Mouse (Mus musculus): ENCODE data around the gene Kcnip3. TPM values are rescaled to one million over a fixed set of nuclear protein-coding genes. Genes with fewer than 3 reads are reported as not detected.

Gene Kcnip3
- polyA plus RNA-seq, 1 experiment from 2014 or later: 1.2 TPM

DNA sequence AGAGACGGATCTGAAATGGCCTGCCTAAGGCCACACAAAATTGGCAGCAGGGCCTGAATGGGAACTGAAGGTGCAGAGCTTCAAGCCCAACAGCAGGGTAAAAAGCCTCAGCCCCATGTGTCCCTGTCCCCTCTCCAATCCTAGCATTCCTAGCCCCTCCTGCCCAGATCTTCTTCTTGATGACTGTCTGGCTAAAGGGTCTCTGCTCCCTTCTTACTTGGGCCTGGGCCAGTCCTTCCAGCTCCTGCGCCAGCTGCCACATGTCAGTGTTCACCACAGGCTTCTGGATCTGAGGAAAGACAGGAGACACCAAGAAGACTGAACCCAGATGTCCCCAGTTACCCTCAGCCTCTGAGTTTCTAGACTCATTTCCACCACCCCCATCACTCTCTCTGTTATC, 9.7 kb upstream of the Kcnip3 start:
- Histone ChIP-seq H3K27ac (no peak overlapping the region), H3K9me3 (no peaks in the 10 kb centered on the region)
- 75% methylated on average over 2 of the region's 2 CpGs for WGBS

DNA sequence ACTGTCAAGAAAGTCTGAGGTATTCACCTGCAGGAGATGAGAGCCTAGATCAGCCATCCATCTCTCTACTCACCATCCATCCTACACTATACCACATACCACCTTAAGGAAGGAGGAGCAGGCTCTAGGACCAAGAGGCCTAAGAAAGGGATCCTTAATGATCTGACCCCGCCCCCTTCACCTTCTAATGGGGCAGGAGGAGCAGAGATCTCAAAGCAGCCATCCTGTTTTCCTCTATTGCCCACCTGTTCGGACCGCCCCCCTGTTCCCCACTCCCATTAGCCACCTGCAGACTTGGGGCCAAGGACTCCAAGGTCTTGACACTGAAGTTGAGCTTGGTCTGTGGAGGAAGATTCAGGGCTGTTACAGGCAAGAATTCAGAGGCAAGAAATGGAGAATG, 8.5 kb upstream of the Kcnip3 start:
- 0 out of 2 replicates have a peak, but pooled peaks cover under 1% of the 10 kb centered on the region for H3K27me3 ChIP-seq
- H3K4me2 ChIP-seq (replicated peaks): no peak overlapping the region
- no peaks in the 10 kb centered on the region for H3K9me3 ChIP-seq
- no peaks in the 10 kb centered on the region for H3K4me1 ChIP-seq
- no peaks in the 10 kb centered on the region for H3K36me3 ChIP-seq
- H3K9ac ChIP-seq: no peak overlapping the region
- 76% methylated on average over 3 of the region's 3 CpGs for WGBS
- no peak overlapping the region for H3K4me3 ChIP-seq
- no peak for ATAC-seq (ENCODE audit: low FRiP score, low read depth)
- H3K27ac ChIP-seq: no peak overlapping the region

More for the DNA sequence above, 9.7 kb upstream of the Kcnip3 start:
- no peak for ATAC-seq (ENCODE audit: low FRiP score, low read depth)
- no peaks in the 10 kb centered on the region; the same call in 1 of the 2 replicates for H3K27me3 ChIP-seq
- H3K4me2 ChIP-seq (replicated peaks): no peak overlapping the region
- H3K36me3 ChIP-seq: no peaks in the 10 kb centered on the region
- H3K9ac ChIP-seq: no peak overlapping the region
- no peak overlapping the region for H3K4me3 ChIP-seq
- no peaks in the 10 kb centered on the region for H3K4me1 ChIP-seq

DNA sequence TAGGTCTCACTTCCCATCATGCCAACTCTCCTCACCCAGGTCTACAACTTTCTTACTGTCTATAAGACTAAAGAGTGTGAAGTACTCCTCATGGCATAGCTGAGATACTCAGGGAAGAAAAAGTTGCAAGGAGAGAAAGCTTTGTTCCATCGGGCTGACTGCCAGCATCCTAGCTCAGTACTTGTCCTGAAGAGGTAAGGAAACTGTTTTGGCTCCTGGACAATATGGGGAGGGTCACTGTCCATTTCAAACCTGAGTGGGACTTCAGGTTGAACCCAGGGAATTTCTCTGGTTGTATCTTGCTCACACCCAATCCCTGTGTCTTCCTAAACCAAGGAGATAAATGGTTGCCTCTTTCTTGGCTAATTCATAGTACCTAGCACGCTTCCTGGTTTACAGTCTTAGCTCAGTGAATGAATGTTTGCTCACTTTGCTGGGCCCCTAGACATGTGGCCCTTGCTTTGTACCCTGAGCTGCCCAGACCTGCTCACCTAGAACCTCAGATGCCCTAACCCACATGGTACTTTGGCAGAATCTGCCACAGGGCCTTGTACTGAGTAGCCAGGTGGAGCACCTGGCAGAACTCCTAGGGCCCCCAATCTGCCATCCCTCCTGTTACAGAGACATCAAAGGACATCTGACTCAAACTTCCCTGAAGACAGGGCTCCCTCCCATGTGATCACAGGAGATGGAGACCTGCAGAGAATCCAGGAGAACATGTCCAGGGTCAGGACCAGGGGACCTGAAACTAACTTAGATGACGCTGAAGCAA, 3.3 kb upstream of the Kcnip3 start:
- no peak overlapping the region for H3K4me2 ChIP-seq (replicated peaks)
- no peaks in the 10 kb centered on the region for H3K9me3 ChIP-seq
- peaks cover 19% of the 10 kb centered on the region for H3K4me1 ChIP-seq
- no peak overlapping the region for H3K9ac ChIP-seq
- 0 out of 2 replicates have a peak, but pooled peaks cover 3% of the 10 kb centered on the region for H3K27me3 ChIP-seq
- no peaks in the 10 kb centered on the region for H3K36me3 ChIP-seq
- H3K4me3 ChIP-seq: no peak overlapping the region
- no peak for ATAC-seq (ENCODE audit: low FRiP score, low read depth)
- 78% methylated on average over 3 of the region's 3 CpGs for WGBS
- no peak overlapping the region for H3K27ac ChIP-seq

DNA sequence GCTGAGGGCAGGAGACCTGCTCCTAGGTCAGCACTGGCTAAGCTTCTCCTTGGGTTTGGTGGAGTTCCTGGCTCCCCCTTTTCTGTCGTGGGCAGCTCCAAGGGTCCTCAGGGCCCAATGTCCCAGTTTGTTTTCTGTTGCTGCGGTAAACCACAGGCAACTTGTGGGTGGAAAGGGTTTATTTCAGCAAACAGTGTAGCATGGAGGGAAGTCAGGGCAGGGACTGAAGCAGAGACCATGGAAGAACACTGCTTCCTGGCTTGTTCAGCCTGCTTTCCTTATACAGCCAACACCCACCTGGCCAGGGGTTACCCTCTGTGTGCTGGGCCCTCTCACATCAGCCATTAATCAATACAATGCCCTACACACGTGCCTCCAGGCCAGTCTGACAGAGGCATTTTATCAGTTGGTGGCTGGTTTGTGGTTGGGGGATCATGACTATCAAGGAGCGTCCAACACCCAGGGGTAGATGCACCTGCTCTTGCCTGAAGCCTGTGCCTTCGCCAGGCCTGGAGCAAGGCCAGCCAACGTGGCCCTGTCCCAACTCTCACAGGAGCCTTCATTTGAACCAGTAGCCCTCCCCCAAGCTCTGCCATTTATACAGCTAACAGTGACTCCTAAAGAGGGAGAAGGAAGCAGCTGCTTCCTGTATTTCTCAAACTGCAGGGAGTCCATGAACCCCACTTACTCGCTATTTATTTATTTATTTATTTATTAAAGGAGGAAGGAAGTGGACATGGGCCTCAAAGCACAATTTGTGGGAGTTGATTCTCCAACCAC, 2.2 kb upstream of the Kcnip3 start:
- Histone ChIP-seq H3K4me2 (replicated peaks) (no peak overlapping the region), H3K4me1 (peaks cover 19% of the 10 kb centered on the region), H3K36me3 (no peaks in the 10 kb centered on the region), H3K9me3 (no peaks in the 10 kb centered on the region), H3K4me3 (no peak overlapping the region), H3K27ac (no peak overlapping the region), H3K9ac (no peak overlapping the region), H3K27me3 (0 out of 2 replicates have a peak, but pooled peaks cover 3% of the 10 kb centered on the region)
- no peak for ATAC-seq (ENCODE audit: low FRiP score, low read depth)
- 64% methylated on average over 7 of the region's 7 CpGs for WGBS

DNA sequence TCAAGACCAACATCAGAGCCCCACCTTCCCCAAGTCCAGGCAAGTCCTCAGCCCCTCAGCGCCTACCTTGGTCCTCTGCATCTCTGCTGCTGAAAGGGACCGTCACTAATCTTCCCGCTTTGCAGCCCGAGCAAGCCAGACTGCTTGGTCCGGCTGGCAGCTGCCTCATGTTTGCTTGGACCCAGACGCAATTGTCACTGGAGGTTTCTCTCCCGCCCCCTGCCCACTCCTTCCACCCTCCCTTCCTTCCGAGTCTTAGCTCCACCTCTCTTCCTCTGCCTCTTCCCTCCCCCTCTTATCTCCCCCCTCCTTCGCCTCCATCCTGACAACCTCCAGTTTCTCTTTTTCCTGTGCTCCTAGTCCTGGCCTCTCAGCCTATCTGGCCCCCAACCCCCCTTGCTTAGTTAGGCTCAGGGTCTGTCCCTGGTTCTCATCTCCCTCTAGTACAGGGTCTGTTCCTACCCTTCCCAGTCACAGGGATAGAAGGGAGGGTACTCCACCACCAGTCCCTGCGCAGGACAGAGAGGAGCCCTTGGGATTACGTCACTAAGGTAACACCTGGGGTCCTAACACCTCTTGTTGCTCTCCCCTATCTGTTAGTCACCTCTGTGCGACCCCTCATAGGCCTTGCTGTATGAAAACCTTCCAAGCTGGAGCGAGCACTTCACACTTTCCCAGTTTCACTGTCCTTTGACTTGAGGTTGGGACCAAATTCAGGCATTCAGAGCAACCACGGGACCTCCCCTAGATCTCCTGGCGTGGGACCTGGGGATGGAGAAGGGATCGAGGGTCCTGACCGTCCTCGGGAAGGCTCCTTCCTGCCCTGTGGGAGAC, 505 bp downstream of the Kcnip3 start:
- 1% methylated on average over 18 of the region's 18 CpGs for WGBS
- ATAC-seq (ENCODE audit: low FRiP score, low read depth): peak; percentile 33; the same call in 1 of the 2 replicates
- no peak overlapping the region for H3K27ac ChIP-seq

DNA sequence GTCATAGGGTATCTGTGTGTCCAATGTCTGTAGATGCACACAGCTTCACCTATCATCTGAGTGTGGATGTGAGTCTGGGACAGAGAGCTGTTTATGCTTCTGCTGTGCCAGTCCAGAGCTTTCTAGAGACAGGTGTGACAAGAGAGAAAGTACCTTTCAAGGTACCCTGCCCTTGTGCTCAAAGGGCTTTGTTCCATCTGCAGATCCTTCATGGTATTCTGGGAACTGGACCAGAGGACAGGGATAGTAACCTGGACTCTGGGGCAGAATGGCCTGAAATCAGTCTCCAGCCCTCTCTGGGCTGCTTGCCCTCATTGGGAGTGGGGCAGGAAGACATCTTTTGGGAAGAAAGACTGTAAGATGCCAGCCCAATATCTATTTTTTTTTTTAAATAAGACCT, 1.8 kb downstream of the Kcnip3 start:
- no peak for ATAC-seq (ENCODE audit: low FRiP score, low read depth)
- no peak overlapping the region for H3K9ac ChIP-seq
- no peak overlapping the region for H3K27ac ChIP-seq
- peaks cover 19% of the 10 kb centered on the region for H3K4me1 ChIP-seq
- no peaks in the 10 kb centered on the region for H3K36me3 ChIP-seq
- H3K4me2 ChIP-seq (replicated peaks): no peak overlapping the region
- H3K27me3 ChIP-seq: 0 out of 2 replicates have a peak, but pooled peaks cover under 1% of the 10 kb centered on the region
- H3K9me3 ChIP-seq: no peaks in the 10 kb centered on the region
- H3K4me3 ChIP-seq: no peak overlapping the region

More for the DNA sequence above, 505 bp downstream of the Kcnip3 start:
- Histone ChIP-seq H3K4me3 (peak overlapping the region; percentile 28), H3K9ac (peak overlapping the region; percentile 51), H3K4me2 (replicated peaks) (peak overlapping the region; percentile 59), H3K36me3 (no peaks in the 10 kb centered on the region), H3K4me1 (peaks cover 19% of the 10 kb centered on the region), H3K9me3 (no peaks in the 10 kb centered on the region), H3K27me3 (0 out of 2 replicates have a peak, but pooled peaks cover 3% of the 10 kb centered on the region)

DNA sequence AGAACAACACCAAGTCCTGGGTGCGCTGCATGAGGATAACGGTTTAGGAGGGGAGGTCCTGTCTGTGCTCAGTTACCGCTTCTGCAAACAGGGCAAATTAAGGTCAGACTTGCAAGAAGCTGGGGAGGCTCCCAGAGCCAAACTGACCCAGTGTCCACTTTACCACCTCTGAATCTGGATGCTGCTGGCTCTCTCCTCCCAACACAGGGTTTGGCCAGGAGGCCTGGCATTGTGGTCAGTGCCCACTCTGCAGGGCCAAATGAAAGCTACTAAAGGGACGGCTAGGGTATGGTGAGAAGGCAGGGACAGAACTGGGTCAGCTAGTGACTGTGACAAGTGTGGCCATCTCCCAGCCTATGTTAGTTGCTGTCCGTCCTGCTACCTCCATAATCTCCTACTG, 2.6 kb downstream of the Kcnip3 start:
- WGBS: 78% methylated on average over 5 of the region's 5 CpGs
- H3K4me3 ChIP-seq: no peak overlapping the region

DNA sequence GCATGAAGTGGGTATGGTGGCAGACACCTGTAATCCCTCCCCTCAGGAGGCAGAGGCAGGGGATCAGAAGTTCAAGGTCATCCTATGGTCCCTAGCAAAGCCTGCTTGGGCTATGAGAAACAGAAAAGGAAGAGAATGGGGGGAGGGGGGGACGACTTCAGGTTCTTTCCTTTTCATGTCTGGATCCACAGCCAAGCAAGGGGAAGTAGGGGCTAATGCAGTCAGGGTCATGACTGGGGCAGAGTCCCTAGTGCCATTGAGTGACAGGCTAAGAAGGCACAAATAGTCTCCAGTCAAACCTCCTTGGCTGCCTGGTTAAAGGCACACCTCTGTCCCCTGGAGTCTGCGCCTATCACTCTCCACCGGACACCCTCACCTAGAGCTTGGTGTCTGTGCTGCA, 3.1 kb downstream of the Kcnip3 start:
- Histone ChIP-seq H3K27me3 (no peaks in the 10 kb centered on the region), H3K9ac (no peak overlapping the region), H3K36me3 (no peaks in the 10 kb centered on the region), H3K4me1 (peaks cover 19% of the 10 kb centered on the region), H3K4me3 (no peak overlapping the region), H3K4me2 (replicated peaks) (no peak overlapping the region), H3K9me3 (no peaks in the 10 kb centered on the region), H3K27ac (no peak overlapping the region)
- WGBS: 67% methylated on average over 3 of the region's 3 CpGs
- no peak for ATAC-seq (ENCODE audit: low FRiP score, low read depth)

More for the DNA sequence above, 2.6 kb downstream of the Kcnip3 start:
- Histone ChIP-seq H3K27me3 (no peaks in the 10 kb centered on the region), H3K4me2 (replicated peaks) (no peak overlapping the region), H3K4me1 (peaks cover 19% of the 10 kb centered on the region), H3K9me3 (no peaks in the 10 kb centered on the region), H3K27ac (no peak overlapping the region), H3K36me3 (no peaks in the 10 kb centered on the region), H3K9ac (no peak overlapping the region)
- no peak for ATAC-seq (ENCODE audit: low FRiP score, low read depth)

DNA sequence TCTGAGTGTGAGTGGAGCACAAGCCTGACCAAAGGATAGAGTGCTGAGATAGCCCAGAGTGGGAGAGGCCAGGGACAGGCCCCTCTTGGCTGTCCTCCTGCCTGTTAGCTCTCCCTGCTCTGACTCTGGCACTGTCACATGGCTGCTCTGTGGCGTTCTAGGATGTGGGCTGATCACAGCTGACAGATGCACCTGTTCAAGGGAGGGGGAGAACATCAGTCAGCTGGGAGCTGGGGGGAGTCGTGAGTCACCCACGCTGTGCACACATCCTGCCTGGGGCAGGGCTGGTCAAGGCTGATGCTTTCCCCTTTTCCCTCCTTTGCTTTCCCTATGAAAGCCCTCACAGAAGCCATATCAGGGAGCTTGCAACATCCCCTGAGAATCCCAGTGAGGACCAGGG, 3.6 kb downstream of the Kcnip3 start:
- ATAC-seq (ENCODE audit: low FRiP score, low read depth): peak; percentile 42; the same call in 1 of the 2 replicates
- Histone ChIP-seq H3K36me3 (no peaks in the 10 kb centered on the region), H3K27ac (no peak overlapping the region), H3K9me3 (no peaks in the 10 kb centered on the region), H3K27me3 (no peaks in the 10 kb centered on the region), H3K9ac (no peak overlapping the region), H3K4me2 (replicated peaks) (no peak overlapping the region), H3K4me1 (peaks cover 19% of the 10 kb centered on the region), H3K4me3 (no peak overlapping the region)
- 49% methylated on average over 3 of the region's 3 CpGs for WGBS

DNA sequence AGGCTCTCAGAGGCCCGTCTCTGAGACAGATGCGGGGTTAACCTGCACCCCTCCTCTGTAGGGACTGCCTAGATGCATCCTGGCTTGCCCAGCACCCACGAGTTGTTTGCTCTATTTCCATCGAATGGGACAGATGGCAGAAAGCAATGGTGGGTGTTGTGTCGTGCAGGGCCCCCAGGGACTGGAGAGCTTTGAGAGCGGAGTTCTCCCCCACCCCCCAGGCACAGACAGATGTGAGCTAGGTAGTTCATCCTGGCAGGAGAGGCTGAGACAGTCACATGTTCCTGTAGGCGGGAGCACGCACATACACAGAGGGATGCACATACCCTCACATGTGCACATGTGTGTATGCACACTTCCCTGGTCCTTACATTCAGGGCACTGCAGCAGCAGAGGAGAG, 4.8 kb downstream of the Kcnip3 start:
- WGBS: 72% methylated on average over 8 of the region's 8 CpGs
- H3K36me3 ChIP-seq: no peaks in the 10 kb centered on the region
- H3K4me1 ChIP-seq: peaks cover 17% of the 10 kb centered on the region

DNA sequence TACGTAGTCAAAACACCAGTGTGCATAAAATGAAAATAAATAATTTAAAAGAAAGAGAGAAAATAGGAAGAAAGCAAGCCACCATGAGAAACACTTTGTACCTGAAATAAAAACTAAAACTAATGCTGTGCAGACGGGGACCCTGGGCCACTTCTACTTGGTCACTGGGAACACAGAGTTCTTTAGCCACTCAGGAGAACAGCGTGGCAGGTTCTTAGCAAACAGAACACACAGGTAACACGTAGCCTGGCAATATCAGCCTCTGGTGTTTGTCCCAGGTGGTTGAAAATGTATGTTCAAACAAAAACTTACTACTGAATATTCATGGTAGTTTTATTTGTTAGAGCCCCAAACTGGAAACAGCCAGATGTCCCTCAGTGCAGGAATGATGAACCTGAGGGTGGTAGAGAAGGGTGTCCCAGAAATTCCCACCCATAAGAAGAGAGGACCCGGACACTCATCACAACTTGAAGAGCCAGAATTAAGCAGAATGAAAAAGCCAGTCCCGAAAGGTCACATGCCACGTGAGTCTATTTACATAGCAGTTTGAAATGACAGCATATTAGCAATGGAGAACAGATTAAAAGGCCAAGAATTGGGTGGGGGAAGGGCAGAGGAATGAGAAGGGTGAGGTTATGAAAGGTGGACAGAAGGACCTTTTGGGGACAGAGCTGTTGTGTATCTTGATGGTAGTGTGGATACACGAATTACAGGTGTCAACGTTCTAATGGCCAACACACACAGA, 7.3 kb downstream of the Kcnip3 start:
- Histone ChIP-seq H3K4me1 (no peaks in the 10 kb centered on the region), H3K27ac (no peak overlapping the region), H3K9me3 (no peaks in the 10 kb centered on the region), H3K36me3 (no peaks in the 10 kb centered on the region), H3K9ac (no peak overlapping the region), H3K4me2 (replicated peaks) (no peak overlapping the region), H3K27me3 (no peaks in the 10 kb centered on the region), H3K4me3 (no peak overlapping the region)
- 72% methylated on average over 9 of the region's 9 CpGs for WGBS
- no peak for ATAC-seq (ENCODE audit: low FRiP score, low read depth)

More for the DNA sequence above, 4.8 kb downstream of the Kcnip3 start:
- no peak overlapping the region for H3K27ac ChIP-seq
- H3K4me3 ChIP-seq: no peak overlapping the region
- H3K27me3 ChIP-seq: no peaks in the 10 kb centered on the region
- no peak overlapping the region for H3K4me2 ChIP-seq (replicated peaks)
- ATAC-seq (ENCODE audit: low FRiP score, low read depth): no peak
- no peak overlapping the region for H3K9ac ChIP-seq
- no peaks in the 10 kb centered on the region for H3K9me3 ChIP-seq

Data from limb, embryonic 13.5 days (tissue).